Mouse (Mus musculus) neural tube, embryonic 11.5 days (tissue): ENCODE data around the gene Tgfbr3. TPM values are rescaled to one million over a fixed set of nuclear protein-coding genes. Genes with fewer than 3 reads are reported as not detected.
A peak's percentile ranks its signal among the peaks of the same experiment; 100 is the strongest.

Experiments used
- ATAC-seq: fragments of 200-750 bp; cut with Nextera tagmentation; 2 replicates; pipeline ENCODE4 v1.8.0; 2017; ENCODE audit warnings: moderate number of reproducible peaks, mild to moderate bottlenecking, moderate TSS enrichment, moderate library complexity; ENCODE audit not compliant: insufficient read depth, low FRiP score, low TSS enrichment
- DNase-seq: peaks from one replicate; pipeline ENCODE4 v3.0.0-alpha.2; 2015; ENCODE audit warnings: low spot score
- H3K27ac ChIP-seq: fragments of 300-500 bp; sonication (generic); 2 replicates; pipeline ENCODE4 v1.5.1; 2014; ENCODE audit warnings: low read depth, mild to moderate bottlenecking, low read length
- H3K27me3 ChIP-seq: fragments of 300-500 bp; sonication (generic); 2 replicates; pipeline ENCODE4 v1.6.1; 2014; ENCODE audit warnings: mild to moderate bottlenecking, low read length, mixed read lengths; ENCODE audit not compliant: control insufficient read depth, insufficient read depth
- H3K36me3 ChIP-seq: fragments of 300-500 bp; sonication (generic); 2 replicates; pipeline ENCODE4 v1.6.1; 2014; ENCODE audit warnings: mild to moderate bottlenecking, low read length, moderate library complexity, mixed read lengths; ENCODE audit not compliant: control insufficient read depth, insufficient read depth
- H3K4me1 ChIP-seq: fragments of 300-500 bp; sonication (generic); 2 replicates; pipeline ENCODE4 v1.6.1; 2014; ENCODE audit warnings: low read length, mixed read lengths; ENCODE audit not compliant: control insufficient read depth, insufficient read depth
- H3K4me2 ChIP-seq: fragments of 300-500 bp; sonication (generic); 2 replicates; pipeline ENCODE4 v1.6.1; 2014; ENCODE audit warnings: low read depth, mild to moderate bottlenecking, moderate library complexity
- H3K4me3 ChIP-seq: fragments of 300-500 bp; sonication (generic); 2 replicates; pipeline ENCODE4 v1.5.1; 2014; ENCODE audit warnings: low read depth, low read length
- H3K9ac ChIP-seq: fragments of 300-500 bp; sonication (generic); 2 replicates; pipeline ENCODE4 v1.6.1; 2014; ENCODE audit warnings: mild to moderate bottlenecking, low read length
- H3K9me3 ChIP-seq: fragments of 300-500 bp; sonication (generic); 2 replicates; pipeline ENCODE4 v1.6.1; 2016; ENCODE audit warnings: low read length; ENCODE audit not compliant: control insufficient read depth
- whole genome bisulfite sequencing: fragments of 180-500 bp; shearing (Covaris S2); extraction: QIAGEN DNeasy Blood & Tissue Kit; methylation state at CpG from one replicate; pipeline ENCODE4 v1.1.7; 2014; 5-methylcytosine and 5-hydroxymethylcytosine counted together
- polyA plus RNA-seq: library from polyadenylated mRNA; unstranded; fragments of >200 nt; fragmentation: Nextera tagmentation; extraction: Ambion mirVana; gene quantifications from 2 replicates; pipeline ENCODE4 v1.2.1, GENCODE M21; 2014

The Tgfbr3 gene
- polyA plus RNA-seq, 1 experiment from 2014 or later = 8.2 TPM

- DNase-seq (peak; percentile 29), ATAC-seq (no peak)
- Histone ChIP-seq H3K36me3 (no peaks in the 10 kb centered on the region), H3K9me3 (no peaks in the 10 kb centered on the region), H3K27me3 (no peaks in the 10 kb centered on the region), H3K4me1 (peaks cover 18% of the 10 kb centered on the region), H3K4me2 (no peak overlapping the region), H3K27ac (peak overlapping the region; percentile 44; the same call in 1 of the 2 replicates), H3K4me3 (no peak overlapping the region), H3K9ac (no peak overlapping the region)
- WGBS = 50% methylated on average over 13 of the region's 13 CpGs
Observed at GRCm38 (mm10) chr5:107110089-107110879, 179.1 kb downstream of the Tgfbr3 start.

DNA sequence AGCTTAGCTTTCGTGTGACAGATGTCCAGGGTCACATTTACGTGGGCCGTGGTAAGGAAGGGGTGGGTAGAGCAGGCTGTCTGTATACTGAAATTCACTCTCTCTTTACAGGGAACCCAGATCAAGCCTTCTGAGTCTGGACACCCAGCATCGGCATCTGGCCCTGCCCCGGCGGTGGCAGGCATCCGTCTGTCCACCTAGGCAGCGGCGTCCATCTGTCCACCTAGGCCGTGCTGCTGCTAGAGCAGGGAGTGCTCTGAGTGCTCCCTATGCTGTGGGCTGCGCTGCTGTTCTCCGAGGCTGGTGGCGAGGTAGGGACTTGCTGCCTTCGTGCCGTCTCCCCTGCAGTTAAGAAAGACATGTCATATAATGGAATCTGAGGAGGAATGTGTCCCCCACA is 180.0 kb downstream of the Tgfbr3 start:
- ATAC-seq (no peak), DNase-seq (peak; percentile 24)
- WGBS = 59% methylated on average over 15 of the region's 15 CpGs
- Histone ChIP-seq H3K4me1 (peaks cover 18% of the 10 kb centered on the region), H3K4me3 (no peak overlapping the region), H3K9ac (no peak overlapping the region), H3K27me3 (no peaks in the 10 kb centered on the region), H3K9me3 (no peaks in the 10 kb centered on the region), H3K36me3 (no peaks in the 10 kb centered on the region), H3K27ac (no peak overlapping the region), H3K4me2 (no peak overlapping the region)

DNA sequence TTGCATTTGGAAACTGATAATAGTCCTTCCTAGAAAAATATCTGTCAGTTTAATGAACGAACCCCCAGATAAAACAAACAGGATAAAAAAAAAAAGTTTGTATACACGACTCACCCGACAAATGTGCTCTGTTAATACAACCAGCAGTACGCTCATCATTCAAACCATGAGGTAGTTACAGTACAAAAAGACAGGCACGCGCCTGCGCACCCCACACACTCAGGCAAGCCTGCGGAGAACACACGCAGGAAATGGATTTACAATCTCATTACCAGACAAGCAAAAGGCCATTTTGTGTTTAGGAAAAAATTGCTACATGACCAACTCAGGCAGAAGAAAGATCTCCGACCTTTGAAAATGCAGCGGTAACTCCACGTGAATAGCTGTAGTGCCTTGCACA is 182.6 kb downstream of the Tgfbr3 start:
- no peaks in the 10 kb centered on the region for H3K9me3 ChIP-seq
- no peak overlapping the region for H3K27ac ChIP-seq
- WGBS = 81% methylated on average over 12 of the region's 12 CpGs

DNA sequence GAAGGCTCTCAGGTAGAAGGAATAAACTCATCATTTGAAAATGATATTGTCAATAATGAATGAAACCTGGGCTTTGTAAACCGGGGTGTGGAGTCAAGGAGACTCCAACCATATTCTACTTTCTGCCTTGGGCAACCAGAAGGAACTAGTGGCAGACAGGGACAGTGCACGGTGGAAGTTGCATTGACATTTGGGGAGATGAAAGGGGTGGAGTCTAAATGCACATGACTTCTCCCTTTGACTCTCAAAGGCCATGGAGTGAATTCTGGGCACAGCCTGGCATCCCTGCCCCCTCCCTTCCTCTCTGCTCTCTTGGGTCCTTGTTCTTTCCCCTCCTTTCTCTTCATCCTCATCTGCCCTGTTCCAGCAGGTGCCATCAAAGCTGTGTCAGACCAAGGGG is 183.3 kb downstream of the Tgfbr3 start:
- DNase-seq = no peak
- H3K4me2 ChIP-seq = no peak overlapping the region
- 79% methylated on average over 2 of the region's 2 CpGs for WGBS
- H3K9me3 ChIP-seq = no peaks in the 10 kb centered on the region
- H3K4me1 ChIP-seq = peaks cover 18% of the 10 kb centered on the region
- H3K4me3 ChIP-seq = no peak overlapping the region
- H3K27ac ChIP-seq = no peak overlapping the region
- H3K9ac ChIP-seq = no peak overlapping the region
- ATAC-seq = no peak
- H3K36me3 ChIP-seq = no peaks in the 10 kb centered on the region
- H3K27me3 ChIP-seq = no peaks in the 10 kb centered on the region

More for the DNA sequence above, 182.6 kb downstream of the Tgfbr3 start:
- H3K9ac ChIP-seq = no peak overlapping the region
- H3K4me2 ChIP-seq = no peak overlapping the region
- H3K27me3 ChIP-seq = no peaks in the 10 kb centered on the region
- H3K36me3 ChIP-seq = no peaks in the 10 kb centered on the region
- DNase-seq (no peak), ATAC-seq (no peak)
- peaks cover 18% of the 10 kb centered on the region for H3K4me1 ChIP-seq
- no peak overlapping the region for H3K4me3 ChIP-seq

- no peak for ATAC-seq
- no peak overlapping the region for H3K4me2 ChIP-seq
Observed at GRCm38 (mm10) chr5:107103591-107103990, 185.8 kb downstream of the Tgfbr3 start.

DNA sequence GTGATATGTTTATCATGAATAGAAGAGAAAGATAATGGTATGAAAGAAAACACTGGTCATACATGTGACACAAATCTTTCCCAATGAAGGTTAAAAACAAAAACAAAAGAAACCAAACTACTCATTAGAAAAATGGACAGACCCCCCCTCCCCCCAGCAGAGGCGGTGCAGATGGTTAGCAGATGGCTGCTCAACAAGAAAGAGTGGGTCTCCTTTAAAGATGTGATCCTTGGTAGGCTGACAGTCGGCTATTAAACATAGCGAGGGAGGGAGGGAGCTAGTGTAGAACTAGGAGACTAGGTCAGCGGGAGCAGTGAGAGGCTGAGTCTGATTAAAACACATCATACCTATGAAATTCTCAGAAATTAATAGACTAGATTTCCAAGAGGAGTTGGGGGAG is 186.5 kb downstream of the Tgfbr3 start:
- no peak for ATAC-seq
- Histone ChIP-seq H3K4me2 (no peak overlapping the region), H3K36me3 (no peaks in the 10 kb centered on the region), H3K4me1 (no peaks in the 10 kb centered on the region), H3K27ac (no peak overlapping the region), H3K27me3 (no peaks in the 10 kb centered on the region), H3K4me3 (no peak overlapping the region), H3K9ac (no peak overlapping the region), H3K9me3 (no peaks in the 10 kb centered on the region)
- WGBS = 54% methylated on average over 4 of the region's 4 CpGs
- DNase-seq = no peak

More at GRCm38 (mm10) chr5:107103591-107103990, 185.8 kb downstream of the Tgfbr3 start:
- H3K9ac ChIP-seq = no peak overlapping the region
- no peak overlapping the region for H3K27ac ChIP-seq
- WGBS = 79% methylated on average over 2 of the region's 2 CpGs
- H3K9me3 ChIP-seq = no peaks in the 10 kb centered on the region
- H3K27me3 ChIP-seq = no peaks in the 10 kb centered on the region
- no peaks in the 10 kb centered on the region for H3K36me3 ChIP-seq
- no peak overlapping the region for H3K4me3 ChIP-seq
- no peaks in the 10 kb centered on the region for H3K4me1 ChIP-seq
- no peak for DNase-seq

DNA sequence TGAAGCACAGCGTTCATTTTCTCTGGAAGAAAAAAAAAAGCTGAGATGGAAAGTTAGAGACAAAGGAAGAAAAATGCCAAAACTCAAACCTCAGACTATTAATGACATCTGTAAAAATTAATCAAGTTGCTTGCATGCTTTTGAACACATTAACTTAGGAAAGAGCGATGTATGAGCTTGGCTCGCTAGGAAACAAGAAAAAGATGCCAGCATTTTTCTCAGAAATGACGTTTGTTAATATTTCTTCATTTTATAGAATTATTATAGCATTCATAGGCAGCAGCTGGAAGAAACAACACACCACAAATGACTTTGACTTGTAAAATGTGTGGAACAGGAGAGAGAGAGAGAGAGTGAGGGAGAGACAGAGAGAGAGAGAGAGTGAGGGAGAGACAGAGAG is 187.7 kb downstream of the Tgfbr3 start:
- no peaks in the 10 kb centered on the region for H3K9me3 ChIP-seq
- 82% methylated on average over 4 of the region's 4 CpGs for WGBS
- H3K27me3 ChIP-seq = no peaks in the 10 kb centered on the region
- DNase-seq = no peak
- ATAC-seq = no peak
- H3K4me3 ChIP-seq = no peak overlapping the region
- no peak overlapping the region for H3K4me2 ChIP-seq
- H3K4me1 ChIP-seq = no peaks in the 10 kb centered on the region
- no peaks in the 10 kb centered on the region for H3K36me3 ChIP-seq
- no peak overlapping the region for H3K9ac ChIP-seq
- H3K27ac ChIP-seq = no peak overlapping the region

DNA sequence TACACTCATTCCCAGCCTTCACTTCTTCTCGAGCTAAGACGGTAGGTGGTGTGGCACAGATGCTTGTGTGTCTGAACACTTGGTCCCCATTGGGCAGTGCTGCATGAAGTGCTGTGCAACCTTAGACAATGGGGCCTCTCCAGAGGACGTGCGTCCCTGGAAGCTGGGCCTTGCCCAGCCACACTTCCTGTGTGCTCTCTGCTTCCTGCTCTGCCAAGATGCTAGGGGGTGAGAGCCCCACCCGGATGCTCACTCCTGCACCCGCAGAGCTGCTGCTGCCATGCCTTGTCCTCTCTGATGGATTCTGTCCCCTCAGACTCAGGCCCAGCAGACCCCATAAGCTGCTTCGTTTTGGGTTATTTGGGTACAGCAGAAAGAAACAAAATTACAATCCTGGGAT is 188.3 kb downstream of the Tgfbr3 start:
- DNase-seq (no peak), ATAC-seq (no peak)
- Histone ChIP-seq H3K9me3 (no peaks in the 10 kb centered on the region), H3K9ac (no peak overlapping the region), H3K4me3 (no peak overlapping the region), H3K27ac (no peak overlapping the region), H3K27me3 (no peaks in the 10 kb centered on the region), H3K4me1 (no peaks in the 10 kb centered on the region), H3K4me2 (no peak overlapping the region), H3K36me3 (no peaks in the 10 kb centered on the region)
- 71% methylated on average over 7 of the region's 7 CpGs for WGBS

GRCm38 (mm10) chr5:107099634-107100033 is 189.8 kb downstream of the Tgfbr3 start:
- Histone ChIP-seq H3K4me1 (no peaks in the 10 kb centered on the region), H3K4me2 (no peak overlapping the region), H3K27me3 (no peaks in the 10 kb centered on the region), H3K9me3 (no peaks in the 10 kb centered on the region), H3K4me3 (no peak overlapping the region), H3K27ac (no peak overlapping the region), H3K9ac (no peak overlapping the region), H3K36me3 (no peaks in the 10 kb centered on the region)
- DNase-seq (no peak), ATAC-seq (no peak)
- 89% methylated on average over 3 of the region's 3 CpGs for WGBS
